Mouse (Mus musculus): Measurements from ENCODE around the gene Vps26c.

DNA sequence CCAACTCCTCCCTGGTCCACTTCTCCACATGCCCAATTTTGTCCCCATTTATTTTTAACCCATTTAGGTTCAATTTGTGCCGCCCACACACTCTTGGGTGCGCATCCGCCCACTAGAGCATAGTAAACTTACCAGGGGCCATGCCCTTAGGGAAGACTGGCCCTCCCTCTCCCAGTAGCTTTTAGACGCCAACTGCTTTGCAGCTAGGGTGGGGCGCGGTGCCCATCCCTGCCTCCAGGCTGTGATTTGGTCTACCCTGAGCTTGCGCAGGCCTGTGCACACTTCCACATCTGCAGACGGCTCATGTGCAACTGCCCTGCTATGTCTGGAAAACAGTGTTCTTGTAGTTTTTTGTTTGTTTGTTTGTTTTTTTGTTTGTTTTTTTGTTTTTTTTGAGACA lies 16.3 kb upstream of the Vps26c start:
- no peak for TF ChIP-seq CTCF (IDR thresholded peaks at IDR 0.05; ENCODE audit: borderline replicate concordance, insufficient read depth, low read depth, low read length)
- no peak for TF ChIP-seq POLR2A (IDR thresholded peaks at IDR 0.05; ENCODE audit: borderline replicate concordance, insufficient read depth, low read length)

Data from cerebellum, adult 2 months (tissue).